Mouse (Mus musculus) myocyte (in vitro differentiated cells): Measurements from ENCODE around the gene Pcnx4. TPM values are rescaled to one million over a fixed set of nuclear protein-coding genes. Genes with fewer than 3 reads are reported as not detected.

ENCODE experiments used
- H3K27me3 ChIP-seq: one replicate; pipeline ENCODE4 v1.6.1; 2011; ENCODE audit not compliant: control insufficient read depth, insufficient read depth, insufficient read length
- H3K36me3 ChIP-seq: one replicate; pipeline ENCODE4 v1.6.1; 2011; ENCODE audit not compliant: control insufficient read depth, insufficient read depth
- H3K4me2 ChIP-seq: one replicate; pipeline ENCODE4 v1.6.1; 2011; ENCODE audit warnings: low read depth, control low read depth
- H3K4me3 ChIP-seq: one replicate; pipeline ENCODE4 v1.5.1; 2011; ENCODE audit warnings: mild to moderate bottlenecking, control low read depth, moderate library complexity
- H3K79me2 ChIP-seq: one replicate; pipeline ENCODE4 v1.6.1; 2011; ENCODE audit not compliant: control insufficient read depth, insufficient read depth
- H3ac ChIP-seq: one replicate; pipeline ENCODE4 v1.6.1; 2011; ENCODE audit not compliant: control insufficient read depth, insufficient read length
- CEBPB ChIP-seq: IDR thresholded peaks from 2 replicates; pipeline ENCODE4 v1.6.1; 2011; ENCODE audit warnings: mild to moderate bottlenecking, moderate library complexity; ENCODE audit not compliant: poor library complexity, insufficient read depth, severe bottlenecking
- E2F4 ChIP-seq: IDR thresholded peaks from one replicate; pipeline ENCODE4 v1.6.1; 2011; ENCODE audit warnings: mild to moderate bottlenecking, control low read depth, moderate library complexity; ENCODE audit not compliant: insufficient read depth
- MAX ChIP-seq: IDR thresholded peaks from one replicate; pipeline ENCODE4 v1.6.1; 2011; ENCODE audit warnings: low read depth, mild to moderate bottlenecking, control low read depth
- MYOD1 ChIP-seq, 3 experiments: IDR thresholded peaks; one replicate each; pipeline ENCODE4 v1.6.1; 2011; ENCODE audit warnings: control low read depth in 2 of 3, low read depth in 2 of 3, mild to moderate bottlenecking in 2 of 3, moderate library complexity in 1 of 3; ENCODE audit not compliant: insufficient read length in 2 of 3, control insufficient read depth in 1 of 3
- MYOG ChIP-seq, 3 experiments: IDR thresholded peaks; one replicate each; pipeline ENCODE4 v1.6.1; 2011; ENCODE audit warnings: control low read depth in 2 of 3, low read depth in 2 of 3, mild to moderate bottlenecking in 2 of 3; ENCODE audit not compliant: insufficient read length in 2 of 3, control insufficient read depth in 1 of 3, insufficient read depth in 1 of 3
- POLR2A ChIP-seq: IDR thresholded peaks from one replicate; pipeline ENCODE4 v1.6.1; 2011; ENCODE audit warnings: low read depth, mild to moderate bottlenecking, control low read depth, moderate library complexity; ENCODE audit not compliant: insufficient read length
- POLR2AphosphoS2 ChIP-seq: IDR thresholded peaks from one replicate; pipeline ENCODE4 v1.6.1; 2011; ENCODE audit warnings: low read depth, control low read depth; ENCODE audit not compliant: insufficient read length
- REST ChIP-seq: IDR thresholded peaks from one replicate; pipeline ENCODE4 v1.6.1; 2011; ENCODE audit warnings: mild to moderate bottlenecking, control low read depth, moderate library complexity; ENCODE audit not compliant: insufficient read depth, insufficient read length
- SRF ChIP-seq: IDR thresholded peaks from one replicate; pipeline ENCODE4 v1.6.1; 2011; ENCODE audit warnings: low read depth; ENCODE audit not compliant: control insufficient read depth, insufficient read length
- TCF12 ChIP-seq: IDR thresholded peaks from one replicate; pipeline ENCODE4 v1.6.1; 2011; ENCODE audit warnings: mild to moderate bottlenecking, control low read depth; ENCODE audit not compliant: poor library complexity, insufficient read depth, severe bottlenecking
- TCF3 ChIP-seq: IDR thresholded peaks from one replicate; pipeline ENCODE4 v1.6.1; 2011; ENCODE audit warnings: low read depth, control low read depth; ENCODE audit not compliant: insufficient read length
- USF1 ChIP-seq: IDR thresholded peaks from one replicate; pipeline ENCODE4 v1.6.1; 2011; ENCODE audit warnings: low read depth, mild to moderate bottlenecking, control low read depth, moderate library complexity
- polyA plus RNA-seq: library from polyadenylated mRNA; unstranded; fragments of >200 nt; fragmentation: generic; extraction: Trizol; gene quantifications from one replicate; pipeline ENCODE4 v1.2.1, GENCODE M21; 2012; ENCODE audit warnings: missing spikeins

Pcnx4 gene
- polyA plus RNA-seq, 1 experiment: 4.5 TPM

GRCm38 (mm10) chr12:72620856-72621255, 84.7 kb downstream of the Pcnx4 start:
- Histone ChIP-seq H3K79me2 (no peaks in the 10 kb centered on the region), H3K27me3 (peaks cover 6% of the 10 kb centered on the region), H3ac (no peak overlapping the region), H3K36me3 (no peaks in the 10 kb centered on the region), H3K4me3 (no peak overlapping the region), H3K4me2 (no peak overlapping the region)
- TF ChIP-seq POLR2A (no peak), SRF (no peak), TCF3 (no peak), TCF12 (no peak)

- Histone ChIP-seq H3K79me2 (no peaks in the 10 kb centered on the region), H3K4me3 (no peak overlapping the region), H3K27me3 (peaks cover 6% of the 10 kb centered on the region), H3K36me3 (no peaks in the 10 kb centered on the region), H3K4me2 (no peak overlapping the region), H3ac (no peak overlapping the region)
- no peak for TF ChIP-seq REST
- no peak for TF ChIP-seq TCF3
- no peak for TF ChIP-seq SRF
- no peak for TF ChIP-seq E2F4
- no peak for TF ChIP-seq TCF12
- no peak for TF ChIP-seq POLR2AphosphoS2
- TF ChIP-seq MYOG (IDR thresholded peaks at IDR 0.05; ENCODE audit: control insufficient read depth in 1 of 3, insufficient read depth in 1 of 3, insufficient read length in 2 of 3, low read depth in 2 of 3): no peak
- no peak for TF ChIP-seq USF1
- no peak for TF ChIP-seq CEBPB
- TF ChIP-seq POLR2A: no peak
- TF ChIP-seq MYOD1 (IDR thresholded peaks at IDR 0.05; ENCODE audit: control insufficient read depth in 1 of 3, insufficient read length in 2 of 3, low read depth in 2 of 3): no peak
- no peak for TF ChIP-seq MAX
These were observed 85.3 kb downstream of the Pcnx4 start for GRCm38 (mm10) chr12:72621441-72621840.

GRCm38 (mm10) chr12:72622853-72623496, 86.8 kb downstream of the Pcnx4 start:
- Histone ChIP-seq H3K27me3 (peaks cover 6% of the 10 kb centered on the region), H3K79me2 (no peaks in the 10 kb centered on the region), H3K36me3 (no peaks in the 10 kb centered on the region), H3K4me3 (no peak overlapping the region), H3K4me2 (no peak overlapping the region), H3ac (no peak overlapping the region)
- TF ChIP-seq SRF (no peak), USF1 (no peak), MAX (no peak), E2F4 (no peak), MYOD1 (IDR thresholded peaks at IDR 0.05; ENCODE audit: control insufficient read depth in 1 of 3, insufficient read length in 2 of 3, low read depth in 2 of 3) (no peak), POLR2AphosphoS2 (no peak), POLR2A (no peak), REST (no peak), TCF3 (no peak), MYOG (IDR thresholded peaks at IDR 0.05; ENCODE audit: control insufficient read depth in 1 of 3, insufficient read depth in 1 of 3, insufficient read length in 2 of 3, low read depth in 2 of 3) (no peak), CEBPB (no peak), TCF12 (no peak)

- H3K4me3 ChIP-seq: no peak overlapping the region
- no peaks in the 10 kb centered on the region for H3K79me2 ChIP-seq
- H3K36me3 ChIP-seq: no peaks in the 10 kb centered on the region
- H3K27me3 ChIP-seq: no peaks in the 10 kb centered on the region
- H3ac ChIP-seq: no peak overlapping the region
- no peak overlapping the region for H3K4me2 ChIP-seq
- no peak for TF ChIP-seq E2F4
- no peak for TF ChIP-seq USF1
- no peak for TF ChIP-seq TCF3
- no peak for TF ChIP-seq REST
- no peak for TF ChIP-seq CEBPB
- no peak for TF ChIP-seq SRF
- no peak for TF ChIP-seq POLR2AphosphoS2
- TF ChIP-seq MYOD1 (IDR thresholded peaks at IDR 0.05; ENCODE audit: control insufficient read depth in 1 of 3, insufficient read length in 2 of 3, low read depth in 2 of 3): no peak
- no peak for TF ChIP-seq POLR2A
- TF ChIP-seq TCF12: no peak
- TF ChIP-seq MAX: no peak
- no peak for TF ChIP-seq MYOG (IDR thresholded peaks at IDR 0.05; ENCODE audit: control insufficient read depth in 1 of 3, insufficient read depth in 1 of 3, insufficient read length in 2 of 3, low read depth in 2 of 3)
These were observed 92.6 kb downstream of the Pcnx4 start for GRCm38 (mm10) chr12:72628751-72629150.

Other genes with a start within 250 kb of the Pcnx4 start
- gene Rtn1, start 127.3 kb upstream of the Pcnx4 start, polyA plus RNA-seq: not detected
- not detected for gene Lrrc9, start 94.5 kb upstream of the Pcnx4 start, polyA plus RNA-seq
- gene Gm4756, start 113.3 kb downstream of the Pcnx4 start, polyA plus RNA-seq: not detected
- gene Dhrs7, start 128.5 kb downstream of the Pcnx4 start, polyA plus RNA-seq: 111 TPM
- 126 TPM for gene Ppm1a, start 221.1 kb downstream of the Pcnx4 start, polyA plus RNA-seq